Mouse (Mus musculus): ENCODE results near the gene Bhmt2.

DNA sequence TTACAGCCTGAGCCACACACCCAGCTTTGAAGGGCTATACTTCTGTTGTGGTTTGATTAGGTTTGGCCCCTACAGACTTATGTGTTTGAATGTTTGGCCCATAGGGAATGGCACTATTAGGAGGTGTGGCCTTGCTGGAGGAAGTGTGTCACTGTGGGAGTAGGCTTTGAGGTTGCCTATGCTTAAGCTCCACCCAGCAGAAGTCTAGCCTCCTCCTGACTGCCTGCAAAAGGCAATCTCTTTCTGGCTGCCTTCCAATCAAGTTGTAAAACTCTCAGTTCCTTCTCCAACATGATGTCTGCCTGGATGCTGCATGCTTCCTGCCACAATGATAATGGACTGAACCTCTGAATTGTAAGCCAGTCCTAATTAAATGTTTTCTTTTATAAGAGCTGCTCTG, 9.2 kb upstream of the Bhmt2 start:
- TF ChIP-seq POLR2A (IDR thresholded peaks at IDR 0.05; ENCODE audit: control insufficient read depth, extremely low read depth, insufficient read depth, low read length, poor library complexity) (no peak), CTCF (IDR thresholded peaks at IDR 0.05; ENCODE audit: borderline replicate concordance, control insufficient read depth, extremely low read depth, insufficient read depth, low read length, poor library complexity) (no peak)
